12 mouse cellular contexts compared by ENCODE assay signal in the genomic region with DNA sequence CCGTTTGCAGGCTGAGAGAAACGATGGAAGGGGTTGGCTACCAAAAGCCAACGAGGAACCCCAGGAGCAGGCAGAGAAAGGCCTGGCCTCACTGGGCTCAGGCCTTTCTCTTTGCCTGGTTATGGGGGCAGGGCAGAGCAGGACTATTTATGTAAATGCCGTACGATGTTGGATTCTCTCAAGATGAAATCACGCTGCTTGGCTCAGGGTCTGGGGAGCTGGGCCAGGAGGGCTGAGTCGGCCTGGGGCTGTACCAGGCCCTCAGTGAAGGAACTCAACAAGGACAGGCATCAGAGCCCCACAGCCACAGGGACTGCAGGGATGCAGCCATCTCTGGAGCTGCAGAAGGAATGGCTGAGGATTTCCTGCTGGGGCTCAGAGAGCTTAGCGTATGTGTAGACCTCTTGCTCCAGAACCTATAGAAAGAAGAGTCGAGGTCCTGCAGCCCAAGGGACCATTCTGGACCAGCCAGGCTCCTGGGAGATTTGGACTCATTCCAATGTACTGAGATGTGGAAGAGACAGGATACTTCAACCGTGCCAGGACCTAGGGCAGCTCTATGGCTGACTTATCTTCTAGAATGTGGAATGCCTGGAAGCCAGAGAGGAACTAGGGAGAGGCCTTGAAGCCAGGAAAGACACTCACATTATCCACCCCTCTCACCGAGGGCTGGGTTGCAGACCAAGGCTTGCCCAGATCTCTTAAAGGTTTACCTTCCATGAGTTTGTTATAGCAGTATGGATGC. TPM values are rescaled to one million over a fixed set of nuclear protein-coding genes. Genes with fewer than 3 reads are reported as not detected.
DNase-seq lines count a peak whose midpoint lies in the region; ATAC-seq and TF ChIP-seq lines count a peak whose summit lies in the region.
"Had no signal": no experiment of that assay in that cellular context is flagged by ENCODE, and none has a peak within 500 bp of the region (broad histone marks: within the 10 kb centered on the region; RNA-seq: fewer than 3 reads in every experiment).

No protein-coding gene starts in this region.

- H3K9ac ChIP-seq in intestine, embryonic 15.5 days, result no peak overlapping the region
- no peak overlapping the region for H3K9ac ChIP-seq in stomach, postnatal 0 days (ENCODE audit: low read length)
- no peak overlapping the region for H3K9ac ChIP-seq in midbrain, embryonic 16.5 days (ENCODE audit: low read depth, low read length)

- no peaks in the 10 kb centered on the region for H3K27me3 ChIP-seq in testis, adult 2 months (ENCODE audit: control insufficient read depth, insufficient read depth, low read length)
- no peaks in the 10 kb centered on the region for H3K27me3 ChIP-seq in intestine, embryonic 15.5 days (replicated peaks)
- no peaks in the 10 kb centered on the region for H3K27me3 ChIP-seq in stomach, postnatal 0 days (ENCODE audit: control insufficient read depth, insufficient read depth, low read length)
- H3K27me3 ChIP-seq in midbrain, embryonic 16.5 days (ENCODE audit: control insufficient read depth, insufficient read depth, low read depth, low read length), result no peaks in the 10 kb centered on the region

- TF ChIP-seq POLR2A in testis, adult 2 months (IDR thresholded peaks at IDR 0.05; ENCODE audit: control insufficient read depth, low read depth, low read length), result no peak

- no peak for DNase-seq in testis, postnatal 14 days (ENCODE audit: low spot score)
- peak; percentile 75 for DNase-seq in gastrocnemius, postnatal 25 days
- peak; percentile 34 for DNase-seq in stomach, postnatal 0 days (ENCODE audit: low spot score)
- no peak for DNase-seq in natural killer cell, adult 2 months (ENCODE audit: low spot score in 2 of 2)
- DNase-seq: cerebellum, adult 11-12 months; midbrain, embryonic 14.5 days; right cerebral cortex, postnatal 25 days had no signal

- WGBS in intestine, embryonic 15.5 days, result 57% methylated on average over 11 of the region's 11 CpGs
- WGBS in stomach, postnatal 0 days, result 51% methylated on average over 11 of the region's 11 CpGs
- WGBS in midbrain, embryonic 16.5 days, result 79% methylated on average over 11 of the region's 11 CpGs

- no peaks in the 10 kb centered on the region for H3K9me3 ChIP-seq in intestine, embryonic 15.5 days
- H3K9me3 ChIP-seq in stomach, postnatal 0 days (ENCODE audit: control insufficient read depth, low read length), result no peaks in the 10 kb centered on the region
- H3K9me3 ChIP-seq in midbrain, embryonic 16.5 days (replicated peaks; ENCODE audit: control insufficient read depth, low read length, poor library complexity, severe bottlenecking), result no peaks in the 10 kb centered on the region

- no peak overlapping the region for H3K27ac ChIP-seq in testis, adult 2 months (ENCODE audit: control insufficient read depth, insufficient read depth, low read depth, low read length)
- peak overlapping the region; percentile 72 for H3K27ac ChIP-seq in intestine, embryonic 15.5 days
- peak overlapping the region; percentile 73 for H3K27ac ChIP-seq in stomach, postnatal 0 days (replicated peaks)
- H3K27ac ChIP-seq in midbrain, embryonic 16.5 days (ENCODE audit: low read length), result no peak overlapping the region

- no peak for TF ChIP-seq EP300 in stomach, postnatal 0 days (optimal IDR thresholded peaks at IDR 0.05)

- no peak overlapping the region for H3K4me2 ChIP-seq in intestine, embryonic 15.5 days (replicated peaks)
- H3K4me2 ChIP-seq in stomach, postnatal 0 days (replicated peaks; ENCODE audit: low read depth), result no peak overlapping the region
- H3K4me2 ChIP-seq in midbrain, embryonic 16.5 days (ENCODE audit: low read length), result no peak overlapping the region

- no peak overlapping the region for H3K4me3 ChIP-seq in testis, adult 2 months (ENCODE audit: control insufficient read depth, low read depth, low read length)
- no peak overlapping the region for H3K4me3 ChIP-seq in intestine, embryonic 15.5 days (replicated peaks)
- H3K4me3 ChIP-seq in stomach, postnatal 0 days (ENCODE audit: low read depth, low read length), result no peak overlapping the region
- H3K4me3 ChIP-seq in midbrain, embryonic 16.5 days (ENCODE audit: low read depth, low read length), result no peak overlapping the region

- 0 out of 2 replicates have a peak, but pooled peaks have one; percentile 17 for TF ChIP-seq CTCF in testis, adult 2 months (IDR thresholded peaks at IDR 0.05; ENCODE audit: control insufficient read depth, insufficient read depth, insufficient replicate concordance, low read depth, low read length)
- no peak; the same call in 1 of the 2 replicates for TF ChIP-seq CTCF in stomach, postnatal 0 days (IDR thresholded peaks at IDR 0.05; ENCODE audit: low read depth)

- no peaks in the 10 kb centered on the region for H3K36me3 ChIP-seq in testis, adult 2 months (ENCODE audit: control insufficient read depth, insufficient read depth, low read length)
- H3K36me3 ChIP-seq in intestine, embryonic 15.5 days, result no peaks in the 10 kb centered on the region
- H3K36me3 ChIP-seq in stomach, postnatal 0 days (ENCODE audit: control insufficient read depth, insufficient read depth, low read length), result no peaks in the 10 kb centered on the region
- H3K36me3 ChIP-seq in midbrain, embryonic 16.5 days (ENCODE audit: control insufficient read depth, insufficient read depth, low read length), result no peaks in the 10 kb centered on the region

- peak; percentile 81 for ATAC-seq in intestine, embryonic 15.5 days
- peak; percentile 77; the same call in 1 of the 2 replicates for ATAC-seq in stomach, postnatal 0 days (ENCODE audit: low FRiP score, low TSS enrichment)
- no peak for ATAC-seq in megakaryocyte, adult 5-6 weeks (ENCODE audit: poor library complexity, severe bottlenecking)
- ATAC-seq in midbrain, embryonic 16.5 days, result no peak

- H3K4me1 ChIP-seq in testis, adult 2 months (ENCODE audit: control insufficient read depth, insufficient read depth, low read length), result no peaks in the 10 kb centered on the region
- H3K4me1 ChIP-seq in intestine, embryonic 15.5 days (replicated peaks), result peaks cover 10% of the 10 kb centered on the region; the same call in 1 of the 2 replicates
- H3K4me1 ChIP-seq in stomach, postnatal 0 days (replicated peaks; ENCODE audit: control insufficient read depth, insufficient read depth), result no peaks in the 10 kb centered on the region
- no peaks in the 10 kb centered on the region for H3K4me1 ChIP-seq in midbrain, embryonic 16.5 days (ENCODE audit: control insufficient read depth, insufficient read depth, low read length)

RNA-seq across cellular contexts. Expression of a gene that starts 29.1 kb away (rescaled TPM):
- polyA plus RNA-seq in testis, adult 2 months (2012; rRNA removed), result 9.3 and 12.7 TPM in 2 replicates
- total RNA-seq in gastrocnemius, postnatal 25 days (2021), result not detected
- not detected in 2 replicates for polyA plus RNA-seq in intestine, embryonic 15.5 days (2015; fragmentation: Nextera tagmentation; extraction: Ambion mirVana)
- 0.07 TPM in 1 of 2 replicates, not detected in the other for polyA plus RNA-seq in stomach, postnatal 0 days (2015; fragmentation: Nextera tagmentation; extraction: Ambion mirVana)
- not detected in 2 replicates for total RNA-seq in megakaryocyte, adult 5-6 weeks (2015)
- not detected in 2 replicates for total RNA-seq in megakaryocyte, adult 5-6 weeks (2017)
- not detected in 2 replicates for polyA plus RNA-seq in midbrain, embryonic 16.5 days (2015; fragmentation: Nextera tagmentation; extraction: Ambion mirVana)
- total RNA-seq: left cerebral cortex, adult 8-10 months had no signal

RNA-seq across cellular contexts. Expression of a gene that starts 39.6 kb away (rescaled TPM):
- polyA plus RNA-seq in testis, adult 2 months (2012; rRNA removed), result 0.40 and 0.63 TPM in 2 replicates
- total RNA-seq in gastrocnemius, postnatal 25 days (2021), result 1 to 10 TPM; 8.2 to 8.5 TPM
- 3.4 and 4.2 TPM in 2 replicates for polyA plus RNA-seq in intestine, embryonic 15.5 days (2015; fragmentation: Nextera tagmentation; extraction: Ambion mirVana)
- polyA plus RNA-seq in stomach, postnatal 0 days (2015; fragmentation: Nextera tagmentation; extraction: Ambion mirVana), result 2.3 and 2.8 TPM in 2 replicates
- total RNA-seq in megakaryocyte, adult 5-6 weeks (2015), result not detected in 2 replicates
- not detected in 2 replicates for total RNA-seq in megakaryocyte, adult 5-6 weeks (2017)
- 3.0 and 3.6 TPM in 2 replicates for polyA plus RNA-seq in midbrain, embryonic 16.5 days (2015; fragmentation: Nextera tagmentation; extraction: Ambion mirVana)

RNA-seq across cellular contexts. Expression of a gene that starts 55.8 kb away (rescaled TPM):
- 3.1 and 4.3 TPM in 2 replicates for polyA plus RNA-seq in testis, adult 2 months (2012; rRNA removed)
- not detected for total RNA-seq in gastrocnemius, postnatal 25 days (2021)
- polyA plus RNA-seq in intestine, embryonic 15.5 days (2015; fragmentation: Nextera tagmentation; extraction: Ambion mirVana), result not detected in 2 replicates
- polyA plus RNA-seq in stomach, postnatal 0 days (2015; fragmentation: Nextera tagmentation; extraction: Ambion mirVana), result 2.0 and 2.5 TPM in 2 replicates
- total RNA-seq in megakaryocyte, adult 5-6 weeks (2015), result not detected in 2 replicates
- total RNA-seq in megakaryocyte, adult 5-6 weeks (2017), result not detected in 2 replicates
- polyA plus RNA-seq in midbrain, embryonic 16.5 days (2015; fragmentation: Nextera tagmentation; extraction: Ambion mirVana), result 0.21 and 0.26 TPM in 2 replicates
- total RNA-seq: left cerebral cortex, adult 8-10 months had no signal

Comparison
In these comparisons a context has a peak if more than half of its experiments do, and no peak if none do; other contexts are left out.
1. H3K27ac ChIP-seq: peak in intestine, embryonic 15.5 days (single experiment) and stomach, postnatal 0 days (single experiment); none in testis, adult 2 months (single experiment) and midbrain, embryonic 16.5 days (single experiment).
2. DNase-seq: peak in gastrocnemius, postnatal 25 days (single experiment) and stomach, postnatal 0 days (single experiment); none in testis, postnatal 14 days (single experiment) and natural killer cell, adult 2 months (0 of 2).
3. ATAC-seq: peak in intestine, embryonic 15.5 days (single experiment) and stomach, postnatal 0 days (single experiment); none in megakaryocyte, adult 5-6 weeks (single experiment) and midbrain, embryonic 16.5 days (single experiment).